Mouse (Mus musculus): Measurements from ENCODE around the gene Sec61a2. TPM values are rescaled to one million over a fixed set of nuclear protein-coding genes. Genes with fewer than 3 reads are reported as not detected.

Gene Sec61a2
- total RNA-seq, 2 experiments from 2014 or later, result 35.1 to 40.6 TPM

GRCm38 (mm10) chr2:5888865-5889264 is 6.4 kb downstream of the Sec61a2 start:
- no peak for DNase-seq

GRCm38 (mm10) chr2:5877446-5877845 is 17.8 kb downstream of the Sec61a2 start:
- no peak for DNase-seq

DNA sequence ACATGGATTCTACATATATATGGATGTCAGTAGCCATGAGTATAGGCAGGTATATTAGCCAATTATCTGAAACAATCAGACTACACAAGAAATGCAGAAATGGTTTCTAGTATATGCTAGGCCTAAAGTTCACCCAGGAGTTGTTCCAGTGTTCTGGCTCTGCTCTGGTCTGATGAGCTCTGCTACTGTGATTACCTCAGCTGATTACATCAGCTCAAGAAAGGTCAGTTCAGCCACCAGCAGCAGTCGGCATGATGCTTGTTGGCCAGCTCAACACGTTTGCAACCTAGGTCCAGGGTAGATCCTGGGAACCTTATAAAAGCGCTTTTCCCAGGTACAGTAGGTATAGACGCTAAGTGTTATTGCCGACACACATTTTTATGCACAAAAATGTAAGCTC is 25.5 kb downstream of the Sec61a2 start:
- DNase-seq, result no peak

DNA sequence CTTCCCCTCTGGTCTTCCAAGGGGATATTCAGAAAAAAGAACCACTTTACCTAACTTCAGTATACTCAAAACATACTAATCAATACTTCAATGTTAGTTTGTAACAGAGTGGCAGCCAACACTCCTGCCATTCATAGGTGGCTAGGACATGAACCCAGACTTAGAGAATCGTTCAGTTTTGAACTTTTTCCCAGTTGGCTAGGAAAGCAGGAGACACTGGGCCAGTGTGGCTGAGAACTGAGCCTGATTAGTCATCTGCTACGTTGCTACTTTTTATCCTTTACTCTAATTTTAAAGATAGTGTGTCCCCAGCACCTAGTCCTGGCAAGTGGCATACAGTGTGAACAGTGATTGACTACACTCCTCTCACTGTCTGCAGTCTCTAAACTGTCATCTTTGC is 27.6 kb downstream of the Sec61a2 start:
- DNase-seq, result no peak

DNA sequence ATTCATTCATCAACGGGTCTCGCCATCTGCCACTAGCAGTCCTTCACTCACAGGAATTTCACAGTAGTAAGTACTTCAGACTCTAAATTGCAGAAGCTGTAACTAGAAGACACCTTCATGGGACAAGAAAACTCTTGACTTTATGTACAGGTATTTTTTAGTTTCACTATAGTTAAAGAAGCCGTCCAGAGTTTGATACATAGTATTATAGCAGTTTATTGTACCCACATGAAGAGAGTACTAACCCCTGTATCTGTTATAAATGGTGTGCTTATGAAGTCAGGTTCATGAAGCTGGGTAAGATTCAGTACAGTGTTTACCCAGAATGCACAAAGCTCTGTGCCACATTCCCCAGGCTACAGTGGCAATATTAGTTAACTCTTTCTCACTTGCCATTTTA is 32.4 kb downstream of the Sec61a2 start, which contains the start of gene Gm13199:
Gm13199 (minus strand) TSS at position 101 of the 400 bp plus-strand sequence.
- no peak for DNase-seq

GRCm38 (mm10) chr2:5851866-5852265 is 43.4 kb downstream of the Sec61a2 start:
- no peak for DNase-seq

DNA sequence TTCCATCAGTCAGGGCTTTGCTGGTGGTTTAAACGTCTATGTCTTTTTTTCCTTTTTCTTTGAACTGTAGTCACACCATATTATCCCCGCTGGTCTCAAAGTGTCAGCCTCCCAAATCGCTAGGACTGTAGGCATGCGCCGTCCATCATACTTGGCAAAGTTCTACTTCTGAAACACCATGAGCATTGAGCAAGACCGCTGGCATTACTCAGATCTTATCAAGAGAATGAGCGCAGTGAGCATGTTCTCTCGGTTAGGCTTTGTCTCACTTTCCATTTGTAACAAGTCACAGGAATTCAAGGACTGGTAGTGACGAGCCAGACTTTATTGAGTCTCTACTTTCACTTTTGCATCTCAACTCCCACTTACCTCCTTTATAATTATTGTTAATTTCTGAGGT is 44.1 kb downstream of the Sec61a2 start:
- DNase-seq, result no peak

- DNase-seq, result no peak
Measured at GRCm38 (mm10) chr2:5845826-5846225, 49.4 kb downstream of the Sec61a2 start.

GRCm38 (mm10) chr2:5844873-5845631 is 50.2 kb downstream of the Sec61a2 start, which contains the start of the genes Nudt5 and Cdc123:
TSS of gene Nudt5 (plus strand) at chr2:5845019.
TSS of gene Cdc123 (minus strand) at chr2:5845164.
- peak; percentile 76 for DNase-seq

DNA sequence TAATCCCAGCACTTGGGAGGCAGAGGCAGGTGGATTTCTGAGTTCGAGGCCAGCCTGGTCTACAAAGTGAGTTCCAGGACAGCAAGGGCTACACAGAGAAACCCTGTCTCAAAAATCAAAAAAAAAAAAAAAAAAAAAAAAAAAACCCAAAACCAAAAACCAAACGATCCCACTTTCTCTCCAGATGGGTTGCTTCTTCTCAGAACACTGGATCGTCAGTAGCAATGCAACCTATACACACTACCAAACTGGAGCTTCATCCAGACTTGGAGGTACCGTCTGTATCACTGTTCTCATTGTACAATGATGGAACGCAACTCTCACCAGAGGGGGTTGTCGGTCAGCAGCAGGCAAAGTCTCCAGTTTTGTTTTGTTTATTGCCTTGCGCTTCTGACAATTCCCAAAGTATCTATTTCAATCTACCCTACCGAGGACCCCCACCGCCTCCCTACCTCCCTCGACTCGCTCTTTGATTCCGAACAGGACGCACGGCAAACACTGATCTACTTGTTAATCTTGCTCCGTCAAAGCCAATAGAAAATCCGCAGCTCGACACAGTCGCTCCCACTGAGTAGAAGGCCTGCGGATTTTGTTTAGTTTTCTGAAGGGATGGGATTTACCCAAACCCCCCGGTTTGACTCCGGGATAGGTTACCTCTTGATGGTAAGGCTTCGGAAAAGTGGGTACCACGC is 50.9 kb downstream of the Sec61a2 start:
- DNase-seq, result no peak

GRCm38 (mm10) chr2:5840815-5841214 is 54.4 kb downstream of the Sec61a2 start:
- DNase-seq, result no peak

DNA sequence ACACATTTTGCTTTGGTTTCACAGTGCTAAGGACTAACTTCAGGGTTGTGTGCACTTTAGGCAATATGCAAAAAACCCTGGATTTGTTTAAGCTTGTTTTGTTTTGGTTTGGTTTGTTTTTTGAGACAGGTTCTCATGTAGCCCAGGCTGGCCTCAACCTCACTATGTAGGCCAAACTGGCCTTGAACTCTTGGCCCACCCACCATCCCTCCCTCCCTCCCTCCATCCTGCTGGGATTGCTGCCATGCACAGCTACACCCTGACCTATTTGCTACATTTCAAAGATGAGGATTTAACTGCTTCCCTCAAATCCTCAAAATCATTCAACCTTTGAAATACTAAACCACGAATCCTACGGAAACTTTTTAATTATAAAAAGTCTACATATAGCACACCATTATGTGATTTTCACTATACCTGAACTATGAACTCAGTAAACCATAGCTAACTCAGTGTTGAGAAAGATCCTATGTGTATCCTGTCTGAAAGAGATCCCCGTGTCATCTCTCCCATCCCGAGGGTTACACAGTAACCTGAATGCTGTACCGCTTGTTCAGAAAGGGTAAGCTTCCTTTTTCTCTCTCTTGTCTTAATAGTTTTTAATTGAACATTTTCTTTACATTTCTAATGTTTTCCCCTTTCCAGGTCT is 69.8 kb downstream of the Sec61a2 start:
- DNase-seq, result no peak

DNA sequence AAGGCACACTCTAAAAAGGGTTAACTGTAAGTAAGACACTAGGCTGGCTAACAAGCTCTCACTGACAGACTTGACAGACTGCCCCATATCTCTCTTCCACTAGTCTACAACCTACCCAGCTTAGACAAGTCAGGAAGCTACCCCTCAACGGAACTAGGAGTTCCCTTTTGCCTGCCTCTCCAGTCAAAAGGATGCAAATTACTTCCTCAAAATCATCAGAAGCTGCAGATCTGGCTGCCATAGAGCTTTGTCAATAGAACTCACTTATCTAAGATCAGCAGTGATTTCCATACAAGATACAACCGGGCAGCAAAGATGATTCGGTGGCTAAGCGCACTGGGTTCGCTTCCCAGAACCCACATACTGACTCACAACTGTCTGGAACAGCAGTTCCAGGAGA is 70.5 kb downstream of the Sec61a2 start:
- no peak for DNase-seq

DNA sequence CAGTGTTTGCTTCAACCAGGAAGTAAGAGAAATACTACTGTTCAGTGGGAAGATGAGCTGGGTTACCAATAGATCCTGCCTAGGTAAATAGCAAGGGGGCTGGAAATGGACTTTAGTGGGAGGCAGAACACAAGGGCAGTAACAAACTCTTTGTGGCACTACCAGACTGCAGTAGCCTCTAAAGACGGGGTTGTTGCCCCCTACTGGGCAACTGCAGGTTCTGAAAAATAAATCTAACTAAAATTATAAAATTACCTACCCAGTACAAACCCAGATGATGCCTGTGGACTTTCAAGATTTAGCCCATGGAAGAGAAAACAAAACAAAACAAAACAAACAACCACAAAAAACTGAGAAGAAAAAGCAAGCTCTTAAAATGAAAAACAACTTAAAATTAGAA is 71.0 kb downstream of the Sec61a2 start:
- no peak for DNase-seq

- DNase-seq, result no peak
Measured at GRCm38 (mm10) chr2:5822449-5822848, 72.8 kb downstream of the Sec61a2 start.

DNA sequence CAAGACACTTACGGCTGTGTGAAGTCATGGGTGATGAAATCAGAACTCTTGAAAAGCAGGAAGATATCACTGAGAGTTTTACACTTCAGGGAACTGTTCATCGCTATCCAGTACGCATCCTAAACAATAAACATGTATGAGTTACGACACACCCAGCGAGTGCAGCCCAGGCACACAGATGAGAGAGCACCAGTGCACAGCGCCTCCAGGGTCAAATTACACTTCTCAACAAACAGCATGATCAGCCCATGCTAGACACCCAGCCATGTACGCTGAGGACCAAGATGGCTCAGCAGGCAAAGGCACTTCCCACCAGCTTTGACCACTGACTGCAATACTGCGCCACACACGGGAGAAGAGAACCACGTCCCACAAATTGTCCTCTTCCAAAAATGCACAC is 74.0 kb downstream of the Sec61a2 start:
- no peak for DNase-seq

Other genes with a start within 250 kb of the Sec61a2 start
- 1 to 10 TPM; 2.4 to 5.0 TPM for gene Camk1d, start 180.9 kb downstream of the Sec61a2 start, total RNA-seq (2021)
- 10 to 100 TPM in 1 of 2 experiments, 1 to 10 TPM in 1; 9.2 to 10.8 TPM for gene Nudt5, start 50.4 kb downstream of the Sec61a2 start, total RNA-seq (2021)
- 10 to 100 TPM; 84.0 to 89.2 TPM for gene Cdc123, start 50.3 kb downstream of the Sec61a2 start, total RNA-seq (2021)
- gene Gm13199, start 32.5 kb downstream of the Sec61a2 start, total RNA-seq (2021), result under 1 TPM in 1 of 2 experiments, not detected in 1; 0.43 TPM
- gene Dhtkd1, start 47.4 kb upstream of the Sec61a2 start, total RNA-seq (2021), result 1 to 10 TPM; 1.3 to 2.2 TPM
- gene Upf2, start 56.0 kb upstream of the Sec61a2 start, total RNA-seq (2021), result 10 to 100 TPM; 12.9 to 15.9 TPM
- 1 to 10 TPM; 4.0 to 4.4 TPM for gene Proser2, start 234.8 kb upstream of the Sec61a2 start, total RNA-seq (2021)